Mouse (Mus musculus): Measurements from ENCODE around the gene Mansc4.

- TF ChIP-seq CTCF (IDR thresholded peaks at IDR 0.05; ENCODE audit: control insufficient read depth, insufficient read depth, insufficient read length) (no peak), USF1 (IDR thresholded peaks at IDR 0.05; ENCODE audit: low read depth) (no peak), MAX (IDR thresholded peaks at IDR 0.05) (no peak), MYOD1 (IDR thresholded peaks at IDR 0.05; ENCODE audit: control insufficient read depth, insufficient read length, low read depth) (no peak), MYOG (IDR thresholded peaks at IDR 0.05; ENCODE audit: control insufficient read depth, extremely low read depth, insufficient read length) (no peak), FOSL1 (IDR thresholded peaks at IDR 0.05; ENCODE audit: insufficient read depth, low read length, poor library complexity, severe bottlenecking) (no peak), CEBPB (IDR thresholded peaks at IDR 0.05; ENCODE audit: low read depth) (no peak)
Measured at GRCm38 (mm10) chr6:147075808-147076387, 10.9 kb downstream of the Mansc4 start.

Data from C2C12 (cell line).